Mouse (Mus musculus): ENCODE results near the gene Gmeb1.
"Not testable (repeated sequence)": the region's sequence is repeated elsewhere in the genome, so short reads cannot be mapped to it uniquely, and the experiment has no call there.

The Gmeb1 gene

DNA sequence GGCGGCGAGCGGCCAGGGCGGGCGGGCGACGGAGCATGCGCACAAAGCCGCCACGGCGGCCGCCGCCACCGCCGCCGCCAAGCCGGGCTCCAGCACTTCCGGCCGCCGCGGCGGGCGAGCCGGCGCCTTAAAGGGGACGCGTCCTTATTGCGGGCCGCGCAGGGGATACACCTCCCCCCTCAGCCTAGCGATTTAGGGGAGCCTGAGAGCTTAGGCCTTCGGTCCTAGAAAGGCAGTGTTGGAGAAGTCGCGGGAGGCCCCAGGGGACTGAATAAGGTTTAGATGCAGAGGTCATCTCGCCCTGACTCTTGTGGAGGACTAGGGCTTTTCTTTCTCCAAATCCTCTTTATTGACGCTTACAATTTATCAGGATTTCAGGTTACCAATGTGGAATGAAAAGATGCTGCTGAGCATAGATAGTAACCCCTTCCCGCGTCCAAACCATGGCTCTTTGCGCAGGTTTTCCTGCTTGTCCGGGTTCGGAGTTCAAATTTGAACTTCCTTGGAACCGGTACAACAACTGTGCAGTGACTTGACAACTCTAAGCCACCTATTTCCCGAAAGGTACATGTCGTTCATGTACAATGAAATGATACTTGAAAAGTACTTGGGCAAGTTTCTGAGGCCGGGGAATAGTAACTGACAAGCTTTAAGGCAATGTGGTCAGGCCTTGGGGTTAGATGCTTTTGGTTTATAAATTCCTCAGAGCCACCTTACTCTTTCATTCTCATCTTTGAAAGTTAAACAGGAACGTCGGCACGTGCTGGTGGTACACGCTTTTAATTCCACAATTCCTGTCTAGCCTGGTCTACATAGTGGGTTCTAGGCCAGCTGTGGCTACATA lies at the start of gene Gmeb1:
TSS of gene Gmeb1 (minus strand) at position 89 of the 844 bp plus-strand sequence.
- peak; percentile 75 for DNase-seq

DNA sequence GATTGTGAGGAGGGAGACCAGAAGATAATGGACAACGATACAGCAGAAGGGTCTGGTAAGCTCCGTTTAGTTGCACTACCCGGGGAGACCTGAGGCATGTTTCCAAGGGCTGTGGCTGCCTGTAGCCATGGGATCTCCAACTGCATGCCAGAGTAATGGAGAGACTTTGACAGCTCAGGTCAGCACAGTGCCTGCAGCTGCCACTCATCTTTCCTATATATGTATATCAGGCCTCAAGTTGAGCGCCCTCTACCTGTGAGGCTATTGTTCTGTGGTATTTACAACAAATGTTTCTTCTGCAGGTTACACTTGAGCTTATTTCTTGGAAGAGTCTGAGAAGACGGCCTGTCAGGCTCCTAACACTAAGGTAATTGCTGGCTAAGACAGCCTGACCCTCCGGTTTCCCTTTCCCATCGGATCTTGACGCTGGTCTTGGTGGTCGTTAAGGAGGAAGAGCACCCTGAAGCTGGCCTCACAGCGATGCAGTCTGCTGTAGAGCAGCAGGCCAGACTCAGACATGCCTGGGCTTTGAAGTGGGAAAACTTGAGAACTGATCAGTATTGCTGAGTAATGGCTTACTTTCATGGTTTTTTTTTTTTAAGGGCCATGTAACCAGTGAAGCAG lies 48.6 kb upstream of the Gmeb1 start:
- DNase-seq, result no peak

DNA sequence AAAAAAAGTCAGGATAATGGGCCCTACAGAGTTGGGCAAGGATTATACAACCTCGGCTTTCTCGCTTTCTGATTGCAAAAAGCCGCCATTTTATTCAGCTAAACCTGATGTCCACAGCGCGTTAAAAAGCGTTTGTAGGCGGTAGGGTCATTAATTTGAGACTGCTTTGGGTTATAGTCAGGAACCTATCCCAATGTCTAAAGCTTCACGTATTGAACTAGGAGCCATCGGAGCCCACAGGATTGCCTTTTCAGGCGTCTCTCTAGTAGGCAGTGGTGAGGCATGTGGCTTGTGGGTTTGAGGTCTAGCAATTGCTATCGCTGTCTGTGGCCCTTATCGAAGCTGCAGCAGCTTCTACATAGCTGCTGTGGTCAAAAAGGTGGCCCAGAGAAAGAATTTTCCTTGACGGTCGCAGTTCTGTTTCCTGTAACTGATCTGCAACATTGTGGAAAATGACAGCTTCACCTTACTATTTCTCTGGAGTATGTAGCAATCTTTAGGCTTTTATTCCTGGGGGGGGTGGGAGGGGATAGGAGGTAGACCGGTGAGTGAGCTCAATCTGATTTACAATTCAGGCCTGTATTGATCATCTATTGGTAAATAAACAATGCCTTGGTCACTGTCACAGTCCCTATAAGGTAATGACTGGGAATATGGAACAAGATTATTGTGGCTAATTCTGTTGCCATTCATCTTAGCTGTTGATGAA lies 47.9 kb upstream of the Gmeb1 start:
- no peak for DNase-seq

DNA sequence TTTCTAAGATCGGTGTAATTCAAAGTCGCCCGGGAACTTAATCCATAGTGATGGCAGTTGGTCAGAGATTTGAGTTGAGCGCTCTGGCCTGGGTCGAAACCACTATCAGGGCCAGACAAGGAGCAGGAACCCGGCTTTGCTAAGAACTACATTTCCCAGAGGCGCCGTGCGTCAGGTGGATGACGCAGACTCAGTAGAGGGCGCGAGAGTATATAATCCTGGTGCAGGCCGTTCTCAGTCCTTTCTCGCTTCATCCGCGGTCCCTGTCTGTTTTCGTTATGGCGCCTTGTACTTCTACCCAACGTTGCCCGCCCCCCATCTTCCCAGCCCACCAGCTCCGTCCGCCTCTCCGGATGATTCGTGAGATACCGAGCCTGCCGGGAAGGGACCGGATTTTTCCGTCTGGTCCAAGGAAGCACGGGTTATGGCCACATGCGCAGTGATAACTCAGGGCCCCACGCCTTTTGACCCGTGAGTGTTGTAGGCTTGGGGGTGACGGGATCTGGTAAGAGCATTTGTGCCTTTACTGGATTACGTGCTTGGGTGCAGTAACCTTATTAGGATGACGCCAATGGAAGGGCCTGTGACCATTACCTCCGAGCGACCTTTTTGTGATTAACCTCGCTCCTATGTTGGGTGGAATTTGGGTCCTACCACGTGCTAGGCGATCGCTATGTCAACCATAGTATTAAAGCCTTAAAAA lies 47.2 kb upstream of the Gmeb1 start:
- DNase-seq, result peak; percentile 87

DNA sequence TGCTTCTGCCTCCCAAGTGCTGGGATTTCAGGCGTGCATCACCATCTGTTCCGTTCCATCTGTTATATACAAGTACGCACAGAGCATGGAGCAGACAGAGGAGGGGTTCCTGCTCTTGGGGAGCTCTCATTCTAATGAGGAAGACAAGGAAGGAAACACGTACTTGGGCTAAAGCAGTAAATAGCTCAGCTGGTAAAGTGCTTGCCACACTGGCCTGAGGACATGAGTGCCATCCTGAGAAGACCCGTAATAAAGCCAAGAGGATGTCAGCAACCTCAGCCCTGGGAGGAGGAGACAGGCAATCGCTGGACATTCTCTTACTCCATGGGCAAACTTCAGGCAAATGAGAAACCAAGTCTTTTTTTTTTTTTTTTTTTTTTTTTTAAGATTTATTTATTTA lies 44.6 kb upstream of the Gmeb1 start:
- DNase-seq, result no peak

DNA sequence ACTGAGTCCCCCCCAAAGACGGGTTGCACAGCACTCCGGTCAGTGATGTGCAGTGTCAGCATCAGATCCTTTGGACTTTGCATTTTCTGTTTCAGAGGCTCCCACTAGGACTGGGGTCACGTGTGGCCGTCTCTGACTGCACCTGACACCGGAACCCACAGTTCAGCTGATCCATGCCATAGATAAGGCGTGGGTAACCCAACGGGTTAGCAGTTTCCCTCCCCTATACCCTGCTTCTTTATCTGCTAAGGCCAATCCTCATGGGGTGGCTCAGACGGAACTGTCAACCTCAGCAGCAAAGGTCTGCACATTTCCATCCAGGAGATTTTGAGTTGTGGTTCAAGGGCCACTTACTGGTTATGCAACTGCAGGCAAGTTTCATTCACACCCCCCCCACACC lies 43.9 kb upstream of the Gmeb1 start:
- no peak for DNase-seq

DNA sequence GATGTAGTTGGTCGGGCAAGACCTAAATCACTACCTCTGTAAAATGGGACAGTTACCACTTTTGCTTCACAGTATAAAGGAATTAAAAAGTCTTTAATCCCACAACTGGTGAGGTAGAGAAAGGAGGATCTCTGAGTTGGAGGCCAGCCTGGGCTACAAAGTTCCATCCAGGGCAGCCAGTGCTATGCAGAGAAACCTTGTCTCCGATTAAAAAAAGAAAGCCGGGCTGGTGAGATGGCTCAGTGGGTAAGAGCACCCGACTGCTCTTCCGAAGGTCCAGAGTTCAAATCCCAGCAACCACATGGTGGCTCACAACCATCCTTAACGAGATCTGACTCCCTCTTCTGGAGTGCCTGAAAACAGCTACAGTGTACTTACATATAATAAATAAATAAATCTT lies 42.1 kb upstream of the Gmeb1 start:
- not testable (repeated sequence) for DNase-seq

DNA sequence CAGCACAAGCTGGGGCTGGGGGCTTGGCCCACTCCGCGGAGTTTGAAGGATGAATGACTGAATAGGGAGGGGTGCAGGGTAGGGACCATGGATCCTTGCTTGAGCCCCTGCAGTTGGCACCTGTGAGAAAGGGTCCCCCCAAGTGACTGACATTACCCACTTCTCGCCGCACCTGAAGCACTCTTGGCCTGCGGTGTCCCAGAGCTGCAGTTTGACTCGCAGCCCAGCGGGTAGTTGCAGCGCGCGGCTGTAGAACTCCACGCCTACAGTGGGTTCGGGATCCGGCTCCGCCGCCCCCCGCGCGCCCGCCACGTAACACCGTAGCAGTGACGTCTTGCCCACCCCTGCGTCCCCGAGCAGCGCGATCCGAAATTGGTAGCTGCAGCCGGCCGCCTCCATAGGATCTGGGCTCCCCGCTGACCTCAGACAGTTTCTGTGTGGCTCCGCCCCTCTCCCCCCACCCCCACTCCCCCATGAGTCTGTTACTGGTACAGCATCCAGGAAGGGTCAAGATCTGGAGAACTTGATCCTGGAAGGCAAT lies 41.6 kb upstream of the Gmeb1 start, which contains the start of gene Rab42:
TSS of gene Rab42 (minus strand) at position 447 of the 541 bp plus-strand sequence.
- DNase-seq, result no peak

DNA sequence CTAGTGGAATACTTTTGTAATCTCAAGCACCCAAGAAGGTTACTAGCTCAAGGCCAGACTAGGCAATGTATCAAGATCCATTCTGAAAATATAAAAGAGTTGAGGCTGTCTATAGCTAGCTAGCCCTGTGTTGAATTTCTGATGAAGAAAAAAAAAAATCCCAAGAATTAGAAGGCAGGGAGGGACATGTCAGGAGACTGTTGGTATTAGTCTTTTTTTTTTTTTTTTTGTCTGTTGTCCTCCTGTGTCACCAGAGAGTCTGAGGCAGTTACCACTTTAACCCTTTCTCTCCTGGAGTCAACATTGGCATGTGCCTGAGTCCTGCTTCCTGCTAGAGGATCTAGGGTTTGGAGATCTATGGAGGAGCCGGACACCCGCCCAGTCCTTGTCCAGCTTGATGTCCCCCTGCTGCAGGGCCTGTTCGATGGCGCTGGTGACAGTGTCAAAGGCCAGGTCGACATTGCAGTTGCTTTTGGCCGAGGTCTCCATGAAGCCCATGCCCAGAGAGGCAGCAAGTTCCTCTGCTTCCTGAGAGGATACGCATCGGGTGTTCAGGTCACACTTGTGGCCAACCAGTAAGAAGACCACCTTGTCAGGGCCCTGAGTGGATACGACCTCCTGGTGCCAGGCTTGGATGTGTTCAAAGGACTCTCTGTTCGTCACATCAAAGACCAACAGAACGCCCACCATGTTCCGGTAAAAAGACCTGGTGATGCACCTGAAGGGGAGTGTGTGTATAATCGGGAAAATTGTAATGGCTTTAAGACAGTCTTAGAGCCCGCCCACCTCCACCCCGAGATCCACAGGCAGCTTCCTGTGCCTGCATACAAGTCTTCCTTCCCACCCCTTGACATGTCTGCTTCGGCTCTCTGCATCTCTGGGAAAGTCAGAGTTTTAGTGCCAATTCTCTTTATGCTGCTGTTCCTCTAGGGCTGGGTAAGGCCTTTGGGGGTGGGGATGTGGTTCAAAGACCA lies 40.9 kb upstream of the Gmeb1 start:
- no peak for DNase-seq

DNA sequence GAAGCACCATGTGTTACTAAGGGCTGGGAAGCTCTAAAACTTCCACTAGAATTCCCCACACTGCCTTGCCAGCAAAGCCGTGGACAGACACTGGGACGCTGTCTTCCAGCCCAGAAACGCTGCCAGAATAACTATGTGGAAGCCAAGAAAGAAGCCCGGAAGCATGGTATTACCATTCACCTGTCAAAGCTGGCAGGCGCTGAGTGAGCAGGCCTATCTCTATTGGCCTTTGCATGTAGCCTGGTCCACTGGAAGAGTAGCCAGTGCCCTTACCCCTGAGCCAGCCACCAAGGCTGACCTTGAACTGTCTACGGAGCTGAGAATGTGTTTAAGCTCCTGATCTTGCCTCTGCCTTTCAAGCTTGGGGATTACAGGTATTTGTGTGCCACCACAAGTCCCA lies 40.1 kb upstream of the Gmeb1 start:
- no peak for DNase-seq

DNA sequence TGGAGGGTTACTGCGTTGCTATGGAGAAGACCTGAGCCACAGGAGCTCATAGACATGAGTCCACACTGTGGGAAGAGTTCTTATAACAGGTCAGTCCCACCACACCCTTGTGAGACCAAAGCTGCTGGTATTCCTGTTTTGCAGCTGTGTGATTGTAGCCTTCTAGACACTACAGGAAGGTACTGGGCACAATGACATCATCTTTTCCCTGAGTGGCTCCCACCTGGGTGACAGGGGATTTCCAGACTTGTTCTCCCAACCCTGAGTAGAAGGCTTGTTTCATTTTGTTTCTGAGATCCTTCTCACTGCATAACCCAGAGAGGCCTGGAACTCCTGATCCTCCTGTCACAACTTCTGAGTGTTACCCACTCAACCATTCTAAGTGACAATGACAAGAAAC lies 38.4 kb upstream of the Gmeb1 start:
- no peak for DNase-seq

DNA sequence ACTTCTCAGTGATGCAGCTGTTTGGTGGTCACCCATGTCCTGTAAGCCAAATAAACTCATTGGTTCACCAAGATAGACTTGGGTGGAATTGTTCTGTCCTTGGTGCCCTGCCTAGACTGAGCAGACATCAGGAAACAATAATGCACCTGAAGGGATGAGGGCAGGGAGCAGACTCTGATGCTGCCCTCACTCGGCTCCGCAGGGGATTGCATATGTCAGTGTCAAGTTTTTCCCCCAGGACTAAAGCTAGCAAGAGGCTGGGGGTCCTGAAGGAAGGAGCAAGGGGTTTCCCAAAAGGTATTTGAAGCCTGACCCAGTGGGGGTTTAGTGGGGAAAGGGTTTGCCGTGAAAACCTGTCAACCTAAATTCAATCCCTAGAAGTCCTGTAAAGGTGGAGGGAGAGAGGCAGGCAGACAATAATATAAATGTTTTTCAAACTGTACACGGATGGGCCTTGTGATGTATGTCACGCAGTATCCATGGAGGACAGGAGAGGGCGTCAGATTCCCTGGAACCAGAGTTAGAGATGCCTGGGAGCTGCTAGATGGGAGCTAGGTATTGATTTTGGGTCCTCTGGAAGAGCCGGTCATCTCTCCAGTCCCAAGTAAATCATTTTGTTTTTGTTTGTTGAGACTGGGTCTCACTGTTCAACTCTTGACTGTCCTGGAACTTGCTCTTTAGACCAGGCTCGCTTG lies 34.4 kb upstream of the Gmeb1 start:
- no peak for DNase-seq

DNA sequence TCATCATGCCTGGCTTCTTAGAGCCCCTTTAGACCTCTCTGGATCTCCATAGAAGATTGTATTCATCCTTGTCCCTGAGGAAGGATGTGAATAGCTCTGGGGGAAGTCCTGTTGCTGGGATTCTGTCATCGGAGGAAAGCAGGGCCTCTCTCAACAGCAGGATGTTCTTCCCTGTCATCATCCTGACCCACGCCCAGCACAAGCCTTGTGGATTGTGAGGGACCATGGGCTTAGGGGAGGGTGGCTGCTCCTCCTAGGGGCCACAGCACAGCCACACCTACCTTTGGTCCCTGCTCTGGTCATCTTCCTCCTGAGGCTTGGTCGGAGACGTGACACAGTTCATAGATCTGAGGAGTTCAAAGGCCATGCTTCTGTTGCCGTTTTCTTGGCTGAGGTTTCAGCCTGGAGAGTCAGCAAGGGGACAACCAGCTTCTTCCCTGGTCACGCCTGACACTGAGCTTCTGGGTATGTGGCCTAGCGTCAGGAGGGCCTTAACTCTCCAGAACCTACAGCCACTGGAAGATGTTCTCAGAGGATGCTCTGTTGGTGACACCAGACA lies 32.4 kb upstream of the Gmeb1 start:
- no peak for DNase-seq

DNA sequence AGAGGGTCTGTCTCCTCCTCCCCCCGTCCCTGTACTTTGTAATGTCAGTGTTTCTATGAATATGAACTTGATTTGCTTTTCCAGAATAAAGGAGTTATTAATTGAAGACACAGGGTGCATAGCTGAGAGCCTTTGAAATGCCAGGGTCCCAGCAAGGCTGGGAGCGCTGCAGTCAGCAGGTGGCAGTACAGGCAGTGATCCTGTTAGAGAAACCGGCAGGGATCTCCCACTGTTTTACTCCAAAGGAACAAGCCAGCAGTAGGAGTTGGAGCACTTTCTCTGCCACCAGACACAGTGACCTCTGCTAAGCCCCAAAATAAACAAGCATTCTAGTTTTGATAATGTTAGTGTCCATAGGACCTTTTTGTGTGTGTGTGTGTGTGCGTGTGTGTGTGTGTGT lies 31.6 kb upstream of the Gmeb1 start:
- DNase-seq, result no peak

DNA sequence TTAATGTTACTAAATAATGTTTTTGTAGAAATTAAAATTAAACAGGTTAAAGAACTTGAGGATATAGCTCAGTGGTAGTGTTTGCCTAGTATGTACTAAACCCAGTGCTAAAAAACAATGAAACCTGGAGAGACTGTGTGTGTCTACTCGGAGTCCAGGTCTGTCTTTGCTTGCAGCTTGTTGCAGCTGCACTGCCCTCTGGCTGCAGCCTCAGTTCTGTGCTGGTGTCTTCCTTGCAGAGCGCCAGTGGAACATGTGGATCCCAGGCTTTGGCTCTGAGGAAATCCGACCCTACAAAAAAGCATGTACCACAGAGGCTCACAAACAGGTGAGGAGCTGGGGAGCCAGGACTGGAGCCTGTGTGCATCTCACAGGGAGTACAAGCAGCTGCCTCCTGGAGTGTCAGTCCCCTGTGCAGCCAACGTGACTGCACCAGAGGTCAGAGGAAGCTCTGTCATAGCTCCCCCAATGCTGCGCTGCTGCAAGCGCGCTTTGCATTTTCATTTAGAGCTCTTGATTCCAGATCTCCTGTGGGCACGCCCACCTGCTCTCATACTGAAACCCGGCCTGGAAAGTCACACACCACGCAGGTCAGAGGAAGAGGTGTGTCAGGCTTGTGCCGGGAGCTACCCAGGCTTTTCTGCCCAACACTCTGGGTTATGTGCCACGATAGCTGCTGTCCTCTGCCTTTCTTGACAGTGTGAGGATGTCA lies 30.4 kb upstream of the Gmeb1 start:
- no peak for DNase-seq

DNA sequence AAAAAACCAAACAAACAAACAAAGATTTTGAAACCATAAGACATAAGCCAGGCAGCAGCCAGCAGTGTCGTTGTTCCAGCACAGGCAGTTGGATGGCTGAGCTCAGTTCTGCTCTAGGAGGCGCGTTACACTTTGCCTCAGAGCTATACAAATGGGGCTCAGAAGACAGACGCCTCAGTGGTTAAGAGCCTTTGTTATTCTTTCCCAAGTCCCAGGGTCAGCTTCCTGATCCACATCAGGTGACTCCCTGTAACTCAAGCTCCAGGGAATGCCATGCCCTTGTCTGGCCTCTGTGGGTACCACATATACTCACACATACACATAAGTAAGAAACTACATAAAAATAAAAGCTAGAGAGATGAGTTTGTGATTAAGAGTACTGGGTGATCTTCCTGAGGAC lies 29.7 kb upstream of the Gmeb1 start:
- DNase-seq, result no peak

DNA sequence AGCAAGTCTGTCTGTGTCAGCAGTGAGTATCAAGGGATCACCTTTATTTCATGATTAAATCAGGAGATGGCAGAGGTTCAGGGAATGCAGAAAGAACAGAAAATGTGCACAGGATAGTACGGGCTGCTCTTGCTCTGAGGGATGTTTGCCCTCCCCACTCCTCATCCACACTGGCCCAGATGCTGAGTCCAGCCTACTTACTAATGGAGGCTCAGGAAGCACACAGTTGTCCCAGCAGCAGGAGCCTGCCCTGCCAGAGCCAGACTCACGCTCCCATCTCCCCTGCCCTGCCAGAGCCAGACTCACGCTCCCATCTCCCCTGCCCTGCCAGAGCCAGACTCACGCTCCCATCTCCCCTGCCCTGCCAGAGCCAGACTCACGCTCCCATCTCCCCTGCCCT lies 27.4 kb upstream of the Gmeb1 start:
- not testable (repeated sequence) for DNase-seq

DNA sequence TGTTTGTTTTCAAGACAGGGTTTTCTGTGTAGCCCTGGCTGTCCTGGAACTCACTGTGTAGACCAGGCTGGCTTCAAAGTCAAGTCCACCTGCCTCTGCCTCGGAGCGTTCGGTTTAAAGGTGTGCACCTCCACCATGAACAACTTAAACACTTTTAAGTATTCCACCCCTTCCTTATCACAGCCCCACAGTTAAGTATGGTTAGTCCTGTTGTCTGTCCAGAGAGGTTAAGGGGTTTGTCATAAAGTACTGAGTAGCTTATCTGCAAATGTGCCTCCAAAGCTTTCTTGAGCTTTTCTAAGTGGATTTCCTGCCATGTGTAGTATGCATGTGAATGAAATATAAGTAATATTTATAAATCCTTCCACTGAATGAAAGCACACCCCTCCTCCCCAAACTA lies 14.5 kb upstream of the Gmeb1 start:
- no peak for DNase-seq

DNA sequence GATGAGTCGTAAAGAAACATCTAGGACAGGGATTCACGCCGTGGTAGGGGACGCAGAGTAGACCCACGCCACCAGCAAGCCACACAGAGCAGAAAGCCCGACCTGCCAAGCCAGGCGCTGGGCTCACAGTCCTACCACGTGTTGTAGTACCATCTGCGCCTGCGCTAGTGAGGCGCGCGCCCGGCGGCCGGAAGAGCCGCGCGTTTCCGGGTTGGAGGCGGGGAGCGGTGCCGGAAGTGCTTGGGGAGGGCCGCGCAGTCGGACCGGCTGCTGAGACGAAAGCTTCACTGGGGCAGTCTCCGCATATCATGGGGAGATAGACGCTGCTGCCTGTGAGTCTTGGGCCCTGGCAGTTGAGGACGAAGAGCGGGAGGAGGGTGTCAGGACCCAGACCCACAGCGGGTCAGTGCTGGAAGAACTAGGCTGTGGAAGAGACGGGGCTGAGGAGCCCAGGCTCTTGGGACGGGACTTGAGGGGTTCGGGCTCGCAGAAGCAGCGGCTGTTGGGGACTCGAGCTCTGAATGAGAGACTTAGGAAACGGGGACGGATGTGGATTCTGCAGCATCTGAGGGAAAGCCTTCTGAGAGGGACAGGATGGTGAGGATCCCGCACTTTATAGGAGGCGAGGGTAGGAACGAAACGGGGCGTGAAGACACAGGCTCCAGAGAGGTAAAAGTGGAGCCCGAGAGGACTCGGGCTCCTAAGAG lies 12.9 kb upstream of the Gmeb1 start, which contains the start of gene Taf12:
TSS of gene Taf12 (plus strand) at position 220 of the 707 bp plus-strand sequence.
- peak; percentile 90 for DNase-seq
